Mouse (Mus musculus) cerebellum, postnatal 36 days (tissue): ENCODE measurements around the gene Tmprss11f.
A peak's percentile ranks its signal among the peaks of the same experiment; 100 is the strongest.
"Not testable (repeated sequence)": the region's sequence is repeated elsewhere in the genome, so short reads cannot be mapped to it uniquely, and the experiment has no call there.

Experiments used
- DNase-seq, 2 experiments: peaks; one replicate each; pipeline ENCODE4 v3.0.0; 2021 to 2022; ENCODE audit warnings: mixed read lengths in 2 of 2

The Tmprss11f gene

DNA sequence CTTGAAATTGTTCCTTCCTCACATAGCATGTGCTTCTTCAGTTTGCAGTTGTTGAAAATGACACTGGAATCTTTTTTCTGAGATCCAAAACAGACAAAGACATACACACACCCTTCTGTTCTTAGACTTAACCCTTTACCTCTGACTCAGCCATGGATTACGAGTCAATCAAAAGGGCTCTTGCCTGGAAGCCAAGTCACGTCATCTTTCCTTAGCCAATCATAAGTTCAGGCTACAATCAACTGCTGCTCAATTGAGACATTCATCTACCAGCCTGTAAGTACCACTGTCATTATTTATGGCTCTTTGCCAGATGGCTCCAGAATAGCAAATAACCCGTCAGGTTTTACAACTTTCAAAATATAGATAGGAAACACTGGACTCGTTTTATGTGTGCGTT lies at the start of gene Tmprss11f:
Gene Tmprss11f, minus strand, starts transcription at position 101 of the 400 bp plus-strand sequence.
- no peak for DNase-seq

DNA sequence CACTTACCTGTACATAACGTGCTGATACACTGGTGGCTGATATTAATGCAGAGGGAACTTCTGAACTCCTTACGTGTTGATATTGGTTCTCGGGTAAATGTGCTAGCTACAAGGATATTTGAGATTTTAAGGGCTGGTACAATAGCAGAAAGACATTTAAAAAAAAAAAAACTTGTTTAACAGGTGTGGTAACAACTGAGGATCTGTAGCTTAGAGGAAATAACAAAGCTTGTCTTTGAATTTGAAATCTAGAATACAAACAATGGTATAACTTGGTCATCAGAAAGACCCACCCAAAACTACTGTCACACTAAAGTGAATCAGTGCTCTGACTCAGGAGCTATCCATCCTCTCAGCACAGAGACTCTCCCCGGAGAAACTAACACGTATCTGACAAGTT lies 44.0 kb upstream of the Tmprss11f start, which contains the start of gene Tmprss11b:
Gene Tmprss11b, minus strand, starts transcription at position 101 of the 400 bp plus-strand sequence.
- no peak for DNase-seq

DNA sequence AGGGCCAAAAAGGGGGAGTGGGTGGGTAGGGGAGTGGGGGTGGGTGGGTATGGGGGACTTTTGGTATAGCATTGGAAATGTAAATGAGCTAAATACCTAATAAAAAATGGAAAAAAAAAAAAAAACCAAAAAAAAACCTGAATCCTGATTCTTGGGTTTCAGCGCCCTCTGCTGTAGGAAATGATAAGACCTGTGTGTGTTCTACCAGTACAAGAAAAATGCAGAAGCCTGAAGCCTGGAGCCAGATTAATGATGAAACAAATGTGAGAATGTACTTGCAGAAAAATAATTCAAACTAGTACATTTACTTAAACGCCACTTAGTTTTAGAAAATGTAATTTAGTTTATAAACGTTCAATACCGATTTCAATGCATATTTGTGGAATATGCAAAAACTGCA lies 17.0 kb upstream of the Tmprss11f start:
- peak; percentile 12 to 26 for DNase-seq

GRCm38 (mm10) chr5:86640795-86641194 lies 8.6 kb upstream of the Tmprss11f start:
- DNase-seq, result no peak

DNA sequence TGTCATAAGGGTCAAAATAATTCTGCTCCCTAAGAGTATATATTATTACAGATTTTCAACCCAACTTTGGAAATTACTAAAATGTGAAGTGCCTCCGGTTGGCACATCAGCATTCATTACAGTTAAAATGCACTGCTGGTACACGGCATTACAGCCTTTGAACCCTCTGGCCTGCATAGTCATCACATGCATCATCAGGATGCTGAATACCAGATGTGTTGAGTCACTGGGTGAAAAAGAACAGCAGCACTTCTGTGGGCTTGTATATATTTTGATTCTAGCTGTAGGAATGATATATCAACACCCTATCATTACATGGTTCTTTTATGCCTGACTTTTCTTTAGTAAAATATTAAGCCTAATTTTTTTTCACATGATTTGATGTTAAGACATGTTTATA lies 1.5 kb downstream of the Tmprss11f start:
- DNase-seq, result no peak

DNA sequence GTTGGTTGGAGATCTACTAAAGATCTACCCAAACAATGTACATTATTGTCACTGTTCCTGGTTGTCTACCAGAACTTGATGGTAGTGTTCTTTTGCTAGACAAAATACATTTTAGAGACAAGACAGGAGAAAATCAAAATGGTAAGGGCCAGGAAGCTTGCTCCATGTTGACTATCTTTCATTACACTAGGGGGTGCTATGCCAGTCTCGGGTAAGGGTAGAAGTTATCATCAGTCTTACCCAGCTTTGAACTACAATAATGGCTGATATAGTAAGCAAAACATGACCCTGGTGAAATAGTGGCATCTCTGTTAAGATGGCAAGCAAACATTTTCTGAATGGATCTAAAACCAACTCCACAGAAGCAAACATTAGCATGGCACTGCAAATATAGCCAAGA lies 10.4 kb downstream of the Tmprss11f start:
- DNase-seq, result no peak

DNA sequence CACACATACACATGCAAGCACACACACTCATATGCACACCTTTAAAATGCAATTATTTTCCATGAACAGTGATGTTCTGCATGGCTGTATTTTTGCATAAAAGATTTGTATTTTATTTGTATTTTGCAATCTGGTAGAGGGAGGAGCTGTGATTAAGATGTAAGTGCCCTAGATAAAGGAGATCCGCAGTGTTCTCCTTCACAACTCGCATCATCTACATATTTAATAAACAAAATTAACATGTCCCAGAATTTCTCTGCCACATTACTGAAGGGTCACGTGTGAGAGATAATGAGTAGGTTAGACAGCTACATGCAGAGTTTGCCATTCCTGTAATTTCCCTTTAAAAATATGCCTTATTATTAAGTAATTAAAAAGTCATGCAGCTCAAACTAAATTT lies 46.3 kb downstream of the Tmprss11f start:
- no peak for DNase-seq

- DNase-seq, result no peak
Measured at GRCm38 (mm10) chr5:86582618-86583017, 49.6 kb downstream of the Tmprss11f start.

- DNase-seq, result no peak
Measured at GRCm38 (mm10) chr5:86581998-86582397, 50.2 kb downstream of the Tmprss11f start.

DNA sequence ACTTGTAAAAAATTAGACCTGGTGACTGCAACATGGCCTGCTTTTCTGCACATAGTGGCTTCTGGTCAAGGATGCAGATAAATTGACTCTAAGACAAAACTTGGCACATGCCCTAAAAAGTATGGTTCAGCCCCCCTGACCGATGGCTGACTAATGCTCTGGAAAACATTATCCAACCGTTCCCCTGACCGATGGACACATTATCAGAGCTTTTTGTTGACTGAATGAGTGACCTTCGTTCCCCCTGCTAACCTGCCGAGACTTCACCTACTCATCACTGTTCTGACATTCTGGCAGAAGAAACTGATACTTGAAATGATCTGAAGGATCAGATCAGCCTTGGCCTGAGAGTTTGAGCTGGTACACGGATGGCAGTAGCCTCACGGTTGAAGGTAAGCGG lies 53.5 kb downstream of the Tmprss11f start:
- not testable (repeated sequence) for DNase-seq

GRCm38 (mm10) chr5:86546693-86547092 lies 85.5 kb downstream of the Tmprss11f start:
- no peak for DNase-seq

GRCm38 (mm10) chr5:86540601-86541000 lies 91.6 kb downstream of the Tmprss11f start:
- no peak for DNase-seq

DNA sequence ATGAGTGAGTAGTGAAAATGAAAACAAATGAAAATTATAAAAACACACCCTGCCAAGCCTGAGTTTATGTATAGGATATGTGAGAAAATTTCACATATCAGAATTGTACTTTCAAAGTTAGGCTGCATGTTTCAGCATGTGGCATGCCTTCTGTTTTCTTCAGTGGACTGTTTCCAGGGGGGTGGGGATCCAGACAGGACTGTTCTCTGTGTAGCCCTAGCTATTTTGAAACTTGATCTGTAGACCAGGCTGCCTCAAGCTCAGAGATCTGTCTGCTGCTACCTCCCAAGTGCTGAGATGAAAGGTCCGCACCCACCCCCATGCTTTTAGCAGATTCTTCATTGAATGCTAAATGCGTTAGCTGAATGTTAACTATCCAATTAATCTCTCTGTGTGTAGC lies 103.5 kb downstream of the Tmprss11f start:
- DNase-seq, result no peak

GRCm38 (mm10) chr5:86518500-86518899 lies 113.7 kb downstream of the Tmprss11f start, which contains the start of gene Tmprss11g:
TSS of gene Tmprss11g (minus strand) at chr5:86518600.
- no peak for DNase-seq

GRCm38 (mm10) chr5:86511538-86511937 lies 120.7 kb downstream of the Tmprss11f start:
- DNase-seq, result no peak

DNA sequence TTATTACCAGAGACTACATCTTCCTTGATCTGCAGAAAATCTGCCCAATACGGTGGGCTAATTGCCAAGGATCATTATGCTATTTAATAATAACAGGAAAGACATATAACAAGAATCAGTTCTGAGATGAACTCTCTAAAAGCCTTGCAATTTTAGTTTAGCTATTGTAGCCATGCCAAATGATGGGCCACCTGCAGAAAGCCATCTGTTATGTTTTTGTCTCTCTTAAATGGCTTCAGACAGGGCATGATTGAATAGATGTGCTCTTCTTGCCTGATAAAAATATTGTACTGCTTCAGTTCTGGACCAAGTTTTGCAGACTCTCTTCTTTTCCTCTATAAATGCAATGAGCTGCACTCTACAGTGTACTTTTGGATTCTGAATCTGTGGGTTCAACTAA lies 138.8 kb downstream of the Tmprss11f start:
- peak; percentile 31 to 42 for DNase-seq

DNA sequence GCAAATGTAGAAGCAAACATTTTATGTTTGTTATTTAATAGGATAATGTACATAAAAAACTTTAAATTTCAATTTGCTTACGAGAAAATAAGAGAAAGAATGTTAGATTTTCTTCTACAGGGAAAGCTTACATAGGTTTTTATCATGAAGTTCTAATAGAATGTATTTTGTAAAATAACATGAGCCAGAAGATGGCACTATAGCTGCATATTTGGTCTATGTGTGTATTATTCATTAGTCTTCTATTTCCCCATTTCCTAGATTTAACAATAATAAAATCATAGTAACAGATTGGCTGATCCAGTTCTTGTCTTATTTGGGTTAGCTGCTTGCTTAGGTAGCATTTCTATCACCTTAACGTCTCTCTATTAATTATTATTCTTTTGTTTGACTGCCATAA lies 149.7 kb downstream of the Tmprss11f start:
- DNase-seq, result no peak

DNA sequence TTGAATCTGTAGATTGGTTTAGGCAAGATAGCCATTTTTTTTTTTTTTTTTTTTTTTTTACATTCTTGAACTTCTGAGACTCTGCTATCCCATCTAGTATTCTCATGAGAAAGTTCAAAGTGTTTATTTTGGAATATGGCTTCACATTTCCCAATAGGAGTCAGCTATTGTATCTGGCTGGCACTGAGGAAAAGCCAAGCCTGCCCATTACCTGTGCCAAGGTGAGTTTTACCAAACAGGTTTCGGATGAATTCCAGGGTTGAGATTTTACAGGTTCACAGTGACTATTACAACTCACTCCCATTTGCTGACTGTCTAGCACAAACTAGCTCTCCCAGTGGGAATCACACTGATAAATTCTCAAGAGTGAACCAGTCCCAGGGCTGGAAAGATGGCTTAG lies 150.2 kb downstream of the Tmprss11f start:
- no peak for DNase-seq

- no peak for DNase-seq
Measured at GRCm38 (mm10) chr5:86473859-86474258, 158.4 kb downstream of the Tmprss11f start.
